Mouse (Mus musculus) brain, adult 2 months (tissue): ENCODE results near the gene Ahdc1.
A peak's percentile ranks its signal among the peaks of the same experiment; 100 is the strongest.
"Not testable (repeated sequence)": the region's sequence is repeated elsewhere in the genome, so short reads cannot be mapped to it uniquely, and the experiment has no call there.

Experiments
- DNase-seq: peaks from one replicate; pipeline ENCODE4 v3.0.0; 2011; ENCODE audit warnings: low read depth, low spot score

Gene Ahdc1

DNA sequence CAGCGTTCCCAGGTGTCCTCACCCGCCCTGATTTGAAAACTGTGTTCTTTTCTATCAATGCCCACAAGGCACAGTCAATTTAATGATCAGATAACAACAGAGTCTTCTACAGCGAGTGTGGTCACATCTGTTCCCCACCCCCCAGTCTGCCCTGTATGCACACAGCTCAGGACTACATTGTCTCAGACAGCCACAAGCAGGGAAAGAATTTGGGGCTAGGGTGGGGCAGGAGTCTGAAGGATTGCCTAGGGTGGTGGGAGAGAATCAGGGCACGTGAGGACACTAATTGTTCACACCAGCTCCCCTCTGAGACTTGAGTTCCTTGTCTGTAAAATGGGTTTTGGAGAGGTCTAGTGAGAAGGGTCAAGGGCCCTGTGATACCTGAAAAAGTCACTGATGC lies 17.5 kb upstream of the Ahdc1 start:
- DNase-seq = no peak

DNA sequence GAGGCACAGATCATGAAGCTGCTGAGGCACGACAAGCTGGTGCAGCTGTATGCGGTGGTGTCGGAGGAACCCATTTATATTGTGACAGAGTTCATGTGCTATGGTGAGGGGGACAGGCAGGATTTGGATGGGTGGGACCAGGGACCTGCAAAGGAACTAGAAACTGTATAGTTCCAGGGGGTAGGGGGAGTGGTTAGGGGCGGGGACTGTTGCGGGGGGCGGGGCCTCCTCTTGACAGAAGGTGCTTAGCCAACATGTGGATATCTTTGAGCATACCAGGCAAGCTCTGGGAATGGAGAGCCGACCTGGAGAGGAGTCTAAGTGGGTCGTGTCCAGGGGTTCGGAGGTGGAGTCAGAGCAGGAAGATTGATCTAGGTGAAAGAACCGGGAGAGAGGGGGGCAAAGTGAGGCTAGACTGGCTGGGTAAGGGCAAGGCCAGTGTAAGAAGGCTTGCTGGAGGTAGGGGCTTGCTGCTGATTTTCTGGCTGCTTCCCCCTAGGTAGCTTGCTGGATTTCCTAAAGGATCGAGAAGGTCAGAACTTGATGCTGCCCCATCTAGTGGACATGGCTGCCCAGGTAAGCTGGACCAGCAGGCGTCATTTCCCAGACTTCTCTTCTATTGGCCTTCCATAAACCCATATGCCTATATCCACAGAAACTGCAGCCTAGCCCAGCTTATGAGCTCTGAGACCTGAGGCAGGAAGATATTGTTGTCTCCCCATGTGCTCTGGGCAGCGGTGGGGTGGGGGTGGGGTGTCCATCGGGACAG lies 13.4 kb upstream of the Ahdc1 start:
- no peak for DNase-seq

DNA sequence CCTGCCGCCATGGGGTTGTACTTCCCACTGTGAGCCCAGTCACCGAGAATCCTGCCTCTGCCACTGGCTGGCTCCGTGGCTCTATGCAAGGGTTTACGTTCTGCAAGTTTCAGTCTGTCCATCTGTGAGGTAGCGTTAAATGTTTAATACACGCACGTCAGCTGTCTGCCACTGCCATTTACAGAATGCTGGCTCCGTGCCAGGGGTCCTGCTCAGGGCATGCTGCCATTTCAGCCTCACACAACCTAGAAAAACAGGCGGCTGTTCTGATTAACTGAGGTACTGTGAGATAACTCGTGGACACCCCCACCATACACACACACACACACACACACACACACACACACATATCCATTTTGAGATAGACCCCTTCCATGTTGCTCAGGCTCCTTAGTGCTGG lies 8.2 kb upstream of the Ahdc1 start:
- DNase-seq = no peak

DNA sequence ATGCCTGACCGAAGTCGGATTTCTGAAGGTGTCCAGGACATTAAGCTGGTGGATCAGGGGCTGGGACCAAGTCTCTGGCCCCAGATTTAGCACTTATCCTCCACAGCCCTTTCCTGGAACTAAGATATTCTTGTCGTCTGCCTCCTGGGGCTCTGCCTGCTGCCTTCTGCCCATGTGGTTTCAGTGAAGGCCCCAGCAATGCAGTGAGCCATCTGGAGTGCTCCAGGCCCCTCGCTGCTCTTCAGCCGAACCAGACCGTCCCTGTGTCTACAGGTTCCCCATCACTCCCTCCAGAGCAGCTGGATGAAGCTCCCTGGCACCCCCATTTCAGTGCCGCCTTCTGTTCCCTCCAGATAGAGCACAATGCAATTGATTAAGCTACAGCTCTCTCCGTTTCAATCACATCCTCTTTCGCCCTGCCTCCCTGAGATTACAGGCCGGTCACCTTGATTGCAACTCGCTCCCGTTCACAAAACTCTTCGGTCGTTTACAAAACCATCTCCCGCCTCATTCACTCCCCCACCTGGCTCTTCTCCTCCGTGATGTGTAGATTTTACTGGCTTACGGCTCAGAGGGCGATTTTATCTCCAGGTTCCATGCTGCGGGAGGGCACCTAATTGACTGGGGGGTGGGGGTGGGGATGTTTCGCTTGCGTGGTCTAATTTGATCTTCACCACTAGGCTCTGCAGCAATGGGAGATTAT lies 7.6 kb upstream of the Ahdc1 start:
- no peak for DNase-seq

DNA sequence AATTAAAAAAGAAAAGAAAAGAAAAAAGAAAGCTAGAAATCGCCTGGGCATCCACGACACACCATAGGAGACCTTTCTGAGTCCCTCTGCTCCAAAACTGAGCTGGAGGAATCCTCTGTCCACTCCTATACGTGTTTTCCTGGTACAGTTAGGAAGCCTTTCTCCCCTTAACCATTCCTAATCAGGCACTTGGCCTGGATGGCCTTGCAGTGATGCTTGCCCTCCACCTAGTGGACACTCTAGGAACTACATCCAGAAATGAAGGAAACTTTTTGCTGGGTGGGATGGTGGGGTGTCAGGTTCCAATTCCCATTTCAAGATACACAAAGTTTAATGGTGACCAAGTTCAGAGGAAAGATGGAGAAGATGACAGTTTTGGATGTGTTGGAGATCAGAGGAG lies 5.8 kb upstream of the Ahdc1 start:
- peak; percentile 87 for DNase-seq

DNA sequence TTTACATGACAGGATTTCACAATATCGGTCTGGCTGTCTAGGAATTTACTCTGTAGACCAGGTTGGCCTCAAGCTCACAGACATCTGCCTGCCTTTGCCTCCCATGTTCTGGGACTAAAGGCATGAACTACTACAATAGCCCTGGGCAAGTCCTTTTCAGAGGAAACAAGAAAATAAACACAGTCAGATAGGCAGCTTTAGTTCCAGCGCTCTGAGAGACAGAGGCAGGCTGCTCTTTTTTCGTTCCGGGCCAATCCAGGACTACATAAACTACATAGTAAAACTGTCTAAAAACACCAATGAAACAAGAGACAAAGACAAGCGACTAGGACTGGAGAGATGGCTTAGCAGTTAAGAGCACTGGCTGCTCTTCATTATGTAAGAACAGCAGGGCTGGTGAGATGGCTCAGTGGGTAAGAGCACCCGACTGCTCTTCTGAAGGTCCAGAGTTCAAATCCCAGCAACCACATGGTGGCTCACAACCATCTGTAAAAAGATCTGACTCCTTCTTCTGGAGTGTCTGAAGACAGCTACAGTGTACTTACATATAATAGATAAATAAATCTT lies 5.1 kb upstream of the Ahdc1 start:
- DNase-seq = not testable (repeated sequence)

DNA sequence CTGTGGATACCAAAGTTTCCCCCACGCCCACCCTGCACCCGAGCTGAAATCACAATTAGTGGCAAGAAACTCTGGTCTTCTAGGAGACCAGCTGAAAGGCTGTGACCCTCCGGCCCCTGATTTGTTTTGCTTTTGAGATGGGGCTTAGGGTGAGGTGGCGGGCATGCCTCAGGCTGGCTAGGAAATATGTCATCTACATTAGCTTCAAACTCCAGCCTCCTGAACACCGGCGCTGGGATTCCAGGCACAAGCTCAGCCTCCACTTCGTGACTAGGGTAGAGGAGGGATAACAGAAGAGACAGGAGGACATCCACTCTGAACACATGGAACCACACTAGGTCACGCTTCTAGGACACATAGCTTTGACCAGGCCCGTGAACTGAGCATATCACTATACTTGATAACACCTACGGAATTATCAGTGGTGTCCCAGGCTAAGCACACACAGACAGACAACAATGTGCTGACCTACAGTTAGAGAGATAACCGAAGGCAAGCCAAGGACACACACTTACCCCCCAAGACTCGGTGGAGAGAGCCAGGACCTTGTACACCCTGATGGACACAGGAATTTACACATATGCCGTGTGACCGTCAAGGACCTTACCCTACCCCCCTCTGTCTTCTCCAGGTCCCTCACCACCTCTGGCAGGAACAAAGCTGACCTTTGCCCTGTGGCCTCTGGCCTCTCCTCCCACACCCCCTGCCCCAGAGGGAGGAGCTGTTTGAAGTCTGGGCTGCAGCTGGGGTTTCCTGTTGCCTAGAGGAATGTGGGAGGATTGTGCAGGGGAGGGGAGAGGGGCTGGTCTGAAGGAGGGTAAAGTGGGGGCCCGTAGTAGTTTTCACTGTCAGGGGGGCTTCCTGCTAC lies 3.3 kb upstream of the Ahdc1 start:
- DNase-seq = no peak

DNA sequence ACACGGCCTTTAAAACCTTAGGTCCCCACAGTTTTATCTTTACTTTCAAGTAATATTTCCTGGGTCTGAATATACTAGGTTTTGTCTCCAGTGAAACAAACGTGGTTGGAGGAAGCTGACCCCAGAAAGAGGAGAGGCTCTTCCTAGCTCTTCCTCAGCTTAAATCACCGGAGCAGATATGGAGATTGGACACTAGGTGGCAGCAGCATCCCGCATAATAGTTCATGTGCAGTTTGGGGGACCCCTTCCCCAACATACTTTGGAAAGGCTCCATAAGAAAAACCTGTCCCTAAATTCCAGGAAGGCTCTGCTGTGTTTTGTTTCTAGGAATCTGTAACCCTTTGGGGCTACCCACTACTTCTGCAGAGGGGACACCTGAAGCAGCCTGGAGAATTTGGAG lies 1.9 kb upstream of the Ahdc1 start:
- DNase-seq = peak; percentile 79

DNA sequence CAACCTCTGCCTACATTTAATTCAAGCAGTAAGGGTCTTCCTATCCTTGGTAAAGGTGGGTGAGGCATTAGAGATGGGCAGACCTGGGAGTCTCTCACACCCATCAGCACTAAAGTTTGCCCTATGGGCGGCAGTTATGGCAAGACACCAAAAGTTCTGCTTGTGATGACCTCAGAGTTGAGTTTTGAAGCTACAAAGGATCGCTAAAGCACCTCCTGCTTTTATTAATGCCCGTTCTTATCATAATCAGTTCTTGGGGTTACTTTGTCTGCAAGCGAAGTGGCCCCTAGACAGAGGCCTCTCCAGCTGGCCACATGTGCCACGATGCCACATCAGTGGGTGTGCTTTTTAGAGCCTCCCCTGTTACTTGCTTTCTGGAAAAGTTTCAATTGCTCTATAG lies 1.4 kb upstream of the Ahdc1 start:
- no peak for DNase-seq

DNA sequence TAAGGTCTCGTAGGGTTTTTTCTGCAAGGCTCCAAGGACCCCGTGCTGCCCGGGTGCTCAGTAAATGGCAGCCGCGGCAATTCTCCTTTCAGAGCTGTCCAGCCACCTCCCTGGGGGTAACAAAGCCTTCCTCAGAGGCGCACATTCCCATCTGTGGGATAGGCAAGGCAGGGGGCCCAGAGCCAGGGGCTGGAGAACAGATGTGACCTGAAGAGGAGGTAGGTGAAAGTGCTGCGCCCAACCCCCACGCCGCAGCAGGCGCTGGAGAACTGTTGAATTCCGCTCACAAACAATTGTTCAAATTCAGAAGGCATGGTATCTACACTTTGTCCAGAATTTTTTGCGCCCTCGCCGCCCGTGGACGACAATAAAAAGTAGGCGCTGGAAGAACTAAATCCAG lies 449 bp upstream of the Ahdc1 start:
- no peak for DNase-seq

DNA sequence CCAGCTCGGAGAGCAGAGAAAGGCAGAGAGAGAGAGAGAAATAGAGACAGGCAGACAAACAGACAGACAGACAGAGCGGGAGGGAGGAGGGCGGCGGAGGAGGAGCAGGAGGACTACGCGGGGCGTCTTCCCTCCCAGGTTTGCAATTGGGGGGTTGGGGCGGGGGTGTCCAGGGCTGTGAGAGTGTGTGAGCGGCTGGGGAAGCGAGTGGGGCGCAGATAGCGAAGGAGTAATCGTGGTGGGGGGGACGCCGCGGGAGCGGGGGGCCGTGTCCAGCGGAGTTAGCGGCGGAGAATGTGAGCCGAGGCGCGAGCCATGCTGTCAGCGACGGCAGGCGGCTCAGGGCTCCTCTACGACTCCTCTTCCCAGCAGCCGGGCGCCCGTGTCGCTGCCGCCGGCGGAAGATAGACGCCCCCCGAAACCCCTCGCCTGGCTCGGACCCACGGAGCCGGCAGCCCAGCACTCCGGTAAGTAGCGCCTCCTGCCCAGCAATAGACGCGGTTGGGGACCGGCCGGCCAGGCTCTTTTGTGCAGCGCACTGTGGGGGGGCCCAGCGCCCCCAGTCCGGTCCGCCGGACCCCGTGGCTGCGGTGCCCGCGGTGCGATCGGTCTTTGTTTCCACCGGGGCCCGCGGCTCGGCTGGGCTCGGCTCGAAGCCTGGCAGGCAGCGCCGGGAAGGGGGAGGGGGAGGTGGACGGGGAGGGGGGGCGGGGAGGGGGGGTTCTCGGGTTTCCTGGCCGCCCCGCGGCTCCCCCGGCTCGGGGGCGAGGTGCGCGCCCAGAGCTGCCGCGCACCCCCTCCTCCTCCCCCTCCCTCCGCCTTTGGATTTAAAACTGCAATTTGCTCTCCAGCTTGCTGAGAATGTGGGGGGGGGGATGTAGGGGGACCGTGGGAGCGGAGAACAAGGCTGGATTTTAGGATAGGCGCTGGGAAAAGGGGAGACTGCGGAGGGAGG lies 1.0 kb downstream of the Ahdc1 start:
- no peak for DNase-seq

DNA sequence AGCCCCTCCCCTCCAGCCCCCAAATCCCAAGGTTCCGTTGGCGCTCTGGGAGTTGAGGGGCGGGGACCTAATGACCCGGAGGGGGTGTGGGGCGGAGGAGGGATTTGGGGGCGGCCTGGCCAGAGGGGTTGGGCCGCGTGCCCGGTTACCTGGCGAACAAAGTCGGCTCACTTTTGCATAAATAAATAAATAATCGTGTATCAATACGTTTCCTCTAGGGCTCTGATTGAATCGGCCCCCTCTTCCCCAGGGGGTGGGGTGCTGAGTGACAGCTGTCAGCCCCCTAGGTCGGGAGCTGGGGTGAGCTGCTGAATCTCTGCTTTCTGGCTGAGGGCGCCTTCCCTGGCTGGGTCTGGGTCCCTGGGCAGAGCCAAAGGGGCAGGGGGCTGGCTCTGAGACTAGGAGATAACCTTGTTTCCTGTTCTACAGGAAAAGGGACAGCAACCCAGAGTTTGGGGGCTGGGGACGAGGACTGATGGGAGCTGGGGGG lies 1.8 kb downstream of the Ahdc1 start:
- no peak for DNase-seq

DNA sequence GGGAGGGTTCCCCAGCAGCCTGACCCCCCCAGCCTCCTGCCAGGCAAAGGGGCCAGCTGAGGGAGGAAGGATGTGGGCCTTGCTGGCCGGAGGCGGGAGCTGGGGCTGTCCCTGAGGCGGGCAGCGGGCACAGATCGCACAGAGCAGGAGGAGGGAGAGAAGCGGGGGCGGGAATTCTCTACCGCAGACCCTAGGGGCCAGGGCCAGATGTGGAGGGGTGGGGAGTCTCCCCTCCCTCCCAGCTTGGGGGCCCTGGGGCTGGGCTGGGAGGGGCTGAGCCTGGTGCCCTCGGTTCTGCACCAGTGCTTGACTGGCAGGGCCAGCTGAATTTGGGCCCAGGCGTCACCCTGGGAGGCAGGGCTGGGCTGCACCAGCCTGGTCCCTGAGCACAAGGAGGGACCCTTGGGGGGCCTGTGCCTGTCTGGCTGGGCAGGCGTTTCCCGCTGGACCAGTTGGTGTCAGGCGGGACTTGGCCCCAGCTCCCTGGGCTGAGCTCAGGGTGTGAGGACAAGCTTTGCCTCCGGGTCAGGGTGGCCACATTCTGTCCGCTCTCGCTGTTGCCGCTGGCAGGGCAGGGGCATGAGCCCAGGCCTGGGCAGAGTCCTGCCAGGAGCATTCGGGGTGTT lies 2.3 kb downstream of the Ahdc1 start:
- DNase-seq = peak; percentile 68

DNA sequence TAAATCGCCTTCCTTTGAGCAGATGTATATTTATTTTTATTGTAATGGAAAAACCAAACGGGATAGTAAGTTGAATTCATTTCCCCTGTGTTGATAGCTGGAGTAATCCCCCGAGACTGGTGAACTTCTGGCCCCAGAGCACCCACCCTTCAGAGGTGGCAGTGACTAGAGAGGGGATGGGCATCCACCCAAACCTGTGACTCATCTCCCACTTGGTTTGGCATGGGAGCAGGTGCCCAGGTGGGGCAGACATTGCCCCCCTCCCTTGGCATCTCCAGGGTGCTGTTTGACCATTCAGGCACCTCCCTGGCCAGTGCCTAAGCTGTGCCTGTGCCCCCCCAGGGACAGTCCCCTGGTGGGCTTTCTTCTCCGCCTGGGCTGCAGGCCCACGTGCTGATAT lies 3.0 kb downstream of the Ahdc1 start:
- peak; percentile 60 for DNase-seq

DNA sequence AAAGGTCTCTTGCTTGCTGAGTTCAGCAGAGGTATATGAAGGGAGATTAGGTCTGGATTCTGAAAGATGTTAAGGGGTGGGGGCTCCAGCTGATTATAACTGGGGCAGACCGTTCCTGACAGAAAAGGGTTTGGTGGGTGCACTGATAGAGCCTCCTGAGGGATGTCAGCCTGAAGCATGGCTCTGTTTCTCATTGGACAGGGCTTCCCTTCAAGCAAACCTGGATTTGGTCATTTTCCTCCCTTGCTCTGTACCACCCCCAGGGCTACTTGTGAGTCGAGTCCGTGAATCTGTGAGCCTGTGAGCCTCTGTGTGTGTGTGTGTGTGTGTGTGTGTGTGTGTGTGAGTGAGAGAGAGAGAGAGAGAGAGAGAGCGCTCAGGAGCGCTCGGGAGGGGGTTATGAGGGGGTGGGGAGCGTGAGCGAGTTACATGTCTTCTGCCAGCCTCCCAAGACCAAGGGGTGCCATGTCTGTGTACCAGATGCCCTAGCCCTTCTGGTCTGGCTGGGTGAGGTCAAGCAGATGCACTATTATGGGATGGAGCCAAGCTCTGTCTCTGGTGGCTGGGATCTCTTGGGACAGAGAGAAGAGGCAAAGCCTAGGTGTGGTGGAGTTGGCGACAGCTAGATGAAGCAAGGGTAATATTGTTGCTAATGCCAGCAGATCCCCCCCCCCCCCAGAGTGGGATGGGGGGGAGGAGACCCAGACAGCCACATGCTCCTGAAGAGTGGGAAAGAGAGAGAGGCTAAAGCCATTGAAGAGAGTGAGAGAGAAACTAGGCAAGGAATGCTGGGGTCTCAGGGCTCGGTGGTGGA lies 4.0 kb downstream of the Ahdc1 start:
- peak; percentile 72 for DNase-seq

DNA sequence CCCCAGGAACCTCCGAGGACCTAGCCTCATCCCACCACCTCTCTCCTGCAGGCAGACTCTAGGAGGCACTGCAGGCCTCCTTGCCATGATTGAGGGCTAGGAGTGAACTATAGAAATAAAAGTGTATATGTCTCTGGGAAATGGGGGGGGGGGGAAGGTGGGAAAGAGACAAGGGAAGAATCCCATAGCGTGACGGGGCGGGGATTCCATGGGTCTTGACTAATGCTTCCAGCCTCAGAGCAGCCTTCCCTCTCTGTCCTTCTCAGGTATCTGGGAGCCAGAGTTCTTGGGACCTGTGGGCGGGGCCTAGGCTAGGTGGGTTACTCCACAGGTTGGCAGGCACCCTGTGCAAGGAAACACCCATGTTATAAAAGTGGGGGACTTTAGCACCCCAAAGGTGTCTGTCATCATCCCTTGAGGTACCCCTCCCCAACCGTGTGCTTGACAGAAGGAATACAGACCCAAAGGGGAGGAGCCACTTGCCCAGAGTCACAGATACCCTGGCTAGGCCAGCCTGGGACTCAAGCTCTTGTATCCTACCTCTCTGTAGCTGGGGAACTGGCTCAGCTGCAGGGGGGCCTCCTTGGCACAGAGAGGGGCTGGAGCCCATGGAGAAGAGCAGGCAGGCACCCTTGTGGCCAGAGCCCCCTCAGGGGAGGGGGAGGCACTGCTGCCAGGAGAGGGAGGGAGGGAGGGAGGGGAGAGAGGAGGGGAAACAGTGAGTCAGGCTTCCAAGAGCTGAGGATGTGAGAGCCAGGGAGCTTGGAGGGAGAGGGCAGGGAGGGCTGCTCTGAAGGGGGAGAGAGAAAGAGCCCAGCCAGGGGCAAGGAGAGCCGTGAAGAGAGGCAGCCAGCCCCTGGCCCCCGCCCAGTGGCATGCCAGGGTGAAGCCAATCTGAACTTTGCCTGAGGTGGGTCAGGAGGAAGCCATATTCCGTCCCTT lies 4.9 kb downstream of the Ahdc1 start:
- peak; percentile 67 for DNase-seq

DNA sequence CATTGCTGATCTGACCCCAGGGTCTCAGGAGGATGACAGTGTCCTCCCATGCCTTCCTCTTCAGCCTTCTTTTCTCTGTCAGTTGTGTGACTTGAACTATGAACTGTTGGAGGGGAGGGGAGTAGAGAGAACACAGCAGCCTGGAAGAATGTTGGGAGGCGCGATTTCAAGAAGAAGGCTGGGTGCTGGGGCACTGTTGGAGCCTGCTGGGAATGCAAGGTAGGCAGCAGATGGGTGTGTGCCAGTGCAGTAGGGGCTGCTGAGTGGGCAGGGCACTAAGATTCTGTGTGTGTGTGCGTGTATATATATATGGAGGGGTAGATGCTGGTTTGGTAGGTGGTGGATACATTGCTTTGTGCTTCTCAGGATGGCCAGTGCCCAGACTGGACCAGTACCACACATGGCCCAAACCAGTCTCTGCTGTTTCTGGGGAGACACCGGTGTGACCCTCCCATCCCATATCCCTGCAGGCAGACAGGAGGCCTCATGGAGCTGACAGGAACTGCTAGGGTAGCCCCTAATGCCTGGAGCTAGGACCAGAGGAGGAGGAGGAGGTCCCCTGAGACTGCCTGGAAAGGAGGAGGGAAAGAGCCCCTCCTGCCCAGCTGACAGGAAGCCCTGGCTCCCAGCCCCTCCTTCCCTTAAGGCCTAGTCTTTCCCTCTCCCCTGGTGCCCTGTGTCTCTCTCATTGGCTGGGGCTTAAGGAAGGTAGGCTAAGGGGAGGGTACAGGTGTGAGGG lies 5.8 kb downstream of the Ahdc1 start:
- DNase-seq = peak; percentile 75
